Mouse (Mus musculus): ENCODE measurements around the gene Jmjd8.

- TF ChIP-seq MAX (IDR thresholded peaks at IDR 0.05; ENCODE audit: low read depth) (no peak), POLR2A (IDR thresholded peaks at IDR 0.05; ENCODE audit: insufficient read length, low read depth) (no peak), MYOD1 (IDR thresholded peaks at IDR 0.05; ENCODE audit: control insufficient read depth in 1 of 3, insufficient read length in 2 of 3, low read depth in 2 of 3) (no peak), E2F4 (IDR thresholded peaks at IDR 0.05; ENCODE audit: insufficient read depth) (no peak), TCF12 (IDR thresholded peaks at IDR 0.05; ENCODE audit: insufficient read depth, poor library complexity, severe bottlenecking) (no peak), POLR2AphosphoS2 (IDR thresholded peaks at IDR 0.05; ENCODE audit: insufficient read length, low read depth) (no peak), USF1 (IDR thresholded peaks at IDR 0.05; ENCODE audit: low read depth) (no peak), SRF (IDR thresholded peaks at IDR 0.05; ENCODE audit: control insufficient read depth, insufficient read length, low read depth) (no peak), CEBPB (IDR thresholded peaks at IDR 0.05; ENCODE audit: insufficient read depth, poor library complexity, severe bottlenecking) (no peak), REST (IDR thresholded peaks at IDR 0.05; ENCODE audit: insufficient read depth, insufficient read length) (no peak), TCF3 (IDR thresholded peaks at IDR 0.05; ENCODE audit: insufficient read length, low read depth) (no peak), MYOG (IDR thresholded peaks at IDR 0.05; ENCODE audit: control insufficient read depth in 1 of 3, insufficient read depth in 1 of 3, insufficient read length in 2 of 3, low read depth in 2 of 3) (no peak)
Observed at GRCm38 (mm10) chr17:25838904-25839303, 10.2 kb downstream of the Jmjd8 start.

Data from myocyte (in vitro differentiated cells).